Mouse (Mus musculus): ENCODE results near the gene Arl8a.

- TF ChIP-seq CTCF (IDR thresholded peaks at IDR 0.05; ENCODE audit: extremely low read depth, insufficient read length, insufficient replicate concordance, low read depth, low read length): no peak
- TF ChIP-seq POLR2A (IDR thresholded peaks at IDR 0.05; ENCODE audit: low read depth, low read length): no peak
Measured at GRCm38 (mm10) chr1:135186427-135186826, 39.8 kb downstream of the Arl8a start.
